Mouse (Mus musculus): ENCODE data around the gene Smox. TPM values are rescaled to one million over a fixed set of nuclear protein-coding genes. Genes with fewer than 3 reads are reported as not detected.

The Smox gene
- polyA plus RNA-seq, 1 experiment = 28.7 TPM

- Histone ChIP-seq H3K4me1 (ENCODE audit: control insufficient read depth, insufficient read depth, insufficient read length, low read length) (no peaks in the 10 kb centered on the region), H3K36me3 (ENCODE audit: control insufficient read depth, insufficient read depth, low read length) (no peaks in the 10 kb centered on the region), H3K27ac (ENCODE audit: insufficient read depth, low read depth, low read length) (no peak overlapping the region), H3K27me3 (ENCODE audit: control insufficient read depth, insufficient read depth, low read length) (no peaks in the 10 kb centered on the region), H3K4me3 (ENCODE audit: low read depth, low read length) (no peak overlapping the region)
- 49% methylated on average over 3 of the region's 3 CpGs for WGBS
- TF ChIP-seq POLR2A (IDR thresholded peaks at IDR 0.05; ENCODE audit: low read depth, low read length) (no peak), CTCF (IDR thresholded peaks at IDR 0.05; ENCODE audit: extremely low read depth, insufficient read length, insufficient replicate concordance, low read depth, low read length) (peak; percentile 53; the same call in 1 of the 2 replicates)
Measured at GRCm38 (mm10) chr2:131527061-131527460, 35.8 kb downstream of the Smox start.

- H3K27ac ChIP-seq (ENCODE audit: insufficient read depth, low read depth, low read length) = no peak overlapping the region
- no peak overlapping the region for H3K4me3 ChIP-seq (ENCODE audit: low read depth, low read length)
- no peaks in the 10 kb centered on the region for H3K27me3 ChIP-seq (ENCODE audit: control insufficient read depth, insufficient read depth, low read length)
- no peaks in the 10 kb centered on the region for H3K4me1 ChIP-seq (ENCODE audit: control insufficient read depth, insufficient read depth, insufficient read length, low read length)
- WGBS = 27% methylated on average over 11 of the region's 11 CpGs
- peak; percentile 57; the same call in 1 of the 2 replicates for TF ChIP-seq CTCF (IDR thresholded peaks at IDR 0.05; ENCODE audit: extremely low read depth, insufficient read length, insufficient replicate concordance, low read depth, low read length)
- TF ChIP-seq POLR2A (IDR thresholded peaks at IDR 0.05; ENCODE audit: low read depth, low read length) = no peak
- H3K36me3 ChIP-seq (ENCODE audit: control insufficient read depth, insufficient read depth, low read length) = no peaks in the 10 kb centered on the region
Measured at GRCm38 (mm10) chr2:131529898-131530622, 38.8 kb downstream of the Smox start.

GRCm38 (mm10) chr2:131530623-131531008 lies 39.3 kb downstream of the Smox start:
- WGBS = 21% methylated on average over 9 of the region's 9 CpGs
- H3K4me3 ChIP-seq (ENCODE audit: low read depth, low read length) = no peak overlapping the region
- TF ChIP-seq CTCF (IDR thresholded peaks at IDR 0.05; ENCODE audit: extremely low read depth, insufficient read length, insufficient replicate concordance, low read depth, low read length) (peak; percentile 63; the same call in 1 of the 2 replicates), POLR2A (IDR thresholded peaks at IDR 0.05; ENCODE audit: low read depth, low read length) (no peak)
- H3K27ac ChIP-seq (ENCODE audit: insufficient read depth, low read depth, low read length) = no peak overlapping the region
- H3K27me3 ChIP-seq (ENCODE audit: control insufficient read depth, insufficient read depth, low read length) = no peaks in the 10 kb centered on the region
- H3K36me3 ChIP-seq (ENCODE audit: control insufficient read depth, insufficient read depth, low read length) = no peaks in the 10 kb centered on the region
- H3K4me1 ChIP-seq (ENCODE audit: control insufficient read depth, insufficient read depth, insufficient read length, low read length) = no peaks in the 10 kb centered on the region

- no peak overlapping the region for H3K4me3 ChIP-seq (ENCODE audit: low read depth, low read length)
- TF ChIP-seq CTCF (IDR thresholded peaks at IDR 0.05; ENCODE audit: extremely low read depth, insufficient read length, insufficient replicate concordance, low read depth, low read length) (no peak), POLR2A (IDR thresholded peaks at IDR 0.05; ENCODE audit: low read depth, low read length) (no peak)
- no peaks in the 10 kb centered on the region for H3K36me3 ChIP-seq (ENCODE audit: control insufficient read depth, insufficient read depth, low read length)
- no peaks in the 10 kb centered on the region for H3K4me1 ChIP-seq (ENCODE audit: control insufficient read depth, insufficient read depth, insufficient read length, low read length)
- no peaks in the 10 kb centered on the region for H3K27me3 ChIP-seq (ENCODE audit: control insufficient read depth, insufficient read depth, low read length)
- H3K27ac ChIP-seq (ENCODE audit: insufficient read depth, low read depth, low read length) = no peak overlapping the region
- 78% methylated on average over 7 of the region's 7 CpGs for WGBS
Measured at GRCm38 (mm10) chr2:131531271-131531670, 40.0 kb downstream of the Smox start.

- Histone ChIP-seq H3K4me3 (ENCODE audit: low read depth, low read length) (no peak overlapping the region), H3K27ac (ENCODE audit: insufficient read depth, low read depth, low read length) (no peak overlapping the region), H3K27me3 (ENCODE audit: control insufficient read depth, insufficient read depth, low read length) (no peaks in the 10 kb centered on the region), H3K4me1 (ENCODE audit: control insufficient read depth, insufficient read depth, insufficient read length, low read length) (no peaks in the 10 kb centered on the region), H3K36me3 (ENCODE audit: control insufficient read depth, insufficient read depth, low read length) (no peaks in the 10 kb centered on the region)
- WGBS = 81% methylated on average over 5 of the region's 5 CpGs
- no peak for TF ChIP-seq CTCF (IDR thresholded peaks at IDR 0.05; ENCODE audit: extremely low read depth, insufficient read length, insufficient replicate concordance, low read depth, low read length)
- no peak for TF ChIP-seq POLR2A (IDR thresholded peaks at IDR 0.05; ENCODE audit: low read depth, low read length)
Measured at GRCm38 (mm10) chr2:131535168-131535567, 43.9 kb downstream of the Smox start.

- no peaks in the 10 kb centered on the region for H3K27me3 ChIP-seq (ENCODE audit: control insufficient read depth, insufficient read depth, low read length)
- TF ChIP-seq POLR2A (IDR thresholded peaks at IDR 0.05; ENCODE audit: low read depth, low read length) (no peak), CTCF (IDR thresholded peaks at IDR 0.05; ENCODE audit: extremely low read depth, insufficient read length, insufficient replicate concordance, low read depth, low read length) (no peak)
- WGBS = 49% methylated on average over 7 of the region's 7 CpGs
- no peak overlapping the region for H3K4me3 ChIP-seq (ENCODE audit: low read depth, low read length)
- H3K36me3 ChIP-seq (ENCODE audit: control insufficient read depth, insufficient read depth, low read length) = no peaks in the 10 kb centered on the region
- no peaks in the 10 kb centered on the region for H3K4me1 ChIP-seq (ENCODE audit: control insufficient read depth, insufficient read depth, insufficient read length, low read length)
- H3K27ac ChIP-seq (ENCODE audit: insufficient read depth, low read depth, low read length) = no peak overlapping the region
Measured at GRCm38 (mm10) chr2:131538341-131538740, 47.0 kb downstream of the Smox start.

- Histone ChIP-seq H3K27ac (ENCODE audit: insufficient read depth, low read depth, low read length) (no peak overlapping the region), H3K4me1 (ENCODE audit: control insufficient read depth, insufficient read depth, insufficient read length, low read length) (no peaks in the 10 kb centered on the region), H3K4me3 (ENCODE audit: low read depth, low read length) (no peak overlapping the region), H3K27me3 (ENCODE audit: control insufficient read depth, insufficient read depth, low read length) (no peaks in the 10 kb centered on the region), H3K36me3 (ENCODE audit: control insufficient read depth, insufficient read depth, low read length) (no peaks in the 10 kb centered on the region)
- WGBS = 73% methylated on average over 6 of the region's 6 CpGs
- TF ChIP-seq POLR2A (IDR thresholded peaks at IDR 0.05; ENCODE audit: low read depth, low read length) = no peak
Measured at GRCm38 (mm10) chr2:131539780-131540179, 48.5 kb downstream of the Smox start.

All from small intestine, adult 2 months (tissue).